Mouse (Mus musculus) left cerebral cortex, adult 9 months (tissue): ENCODE measurements around the gene Cdh22.

Experiments
- DNase-seq, 2 experiments: peaks; one replicate each; pipeline ENCODE4 v3.0.0; 2022; ENCODE audit warnings: low spot score in 2 of 2

Cdh22 gene

GRCm38 (mm10) chr2:165207689-165208088 is 27.0 kb downstream of the Cdh22 start:
- peak; percentile 45 to 65 for DNase-seq

- no peak for DNase-seq
Observed at GRCm38 (mm10) chr2:165207086-165207485, 27.6 kb downstream of the Cdh22 start.

GRCm38 (mm10) chr2:165205486-165205885 is 29.2 kb downstream of the Cdh22 start:
- no peak for DNase-seq

GRCm38 (mm10) chr2:165204931-165205330 is 29.7 kb downstream of the Cdh22 start:
- no peak for DNase-seq

GRCm38 (mm10) chr2:165201761-165202751 is 32.6 kb downstream of the Cdh22 start:
- peak; percentile 28 to 75 for DNase-seq

- no peak for DNase-seq
Observed at GRCm38 (mm10) chr2:165197546-165197945, 37.1 kb downstream of the Cdh22 start.

GRCm38 (mm10) chr2:165195411-165196182 is 39.1 kb downstream of the Cdh22 start:
- no peak for DNase-seq

GRCm38 (mm10) chr2:165191483-165191882 is 43.2 kb downstream of the Cdh22 start:
- DNase-seq, result no peak

- DNase-seq, result no peak
Observed at GRCm38 (mm10) chr2:165189546-165189945, 45.1 kb downstream of the Cdh22 start.

GRCm38 (mm10) chr2:165187648-165188380 is 46.8 kb downstream of the Cdh22 start:
- DNase-seq, result no peak

- no peak for DNase-seq
Observed at GRCm38 (mm10) chr2:165184015-165184633, 50.5 kb downstream of the Cdh22 start.

- DNase-seq, result no peak
Observed at GRCm38 (mm10) chr2:165182085-165182976, 52.3 kb downstream of the Cdh22 start.

GRCm38 (mm10) chr2:165179231-165179630 is 55.4 kb downstream of the Cdh22 start:
- no peak for DNase-seq

GRCm38 (mm10) chr2:165176965-165177364 is 57.7 kb downstream of the Cdh22 start:
- no peak for DNase-seq

GRCm38 (mm10) chr2:165166664-165167435 is 67.8 kb downstream of the Cdh22 start:
- peak; percentile 26 to 67 for DNase-seq

- no peak for DNase-seq
Observed at GRCm38 (mm10) chr2:165162221-165162620, 72.4 kb downstream of the Cdh22 start.

GRCm38 (mm10) chr2:165160466-165160865 is 74.2 kb downstream of the Cdh22 start:
- DNase-seq, result no peak

- no peak for DNase-seq
Observed at GRCm38 (mm10) chr2:165159055-165159688, 75.5 kb downstream of the Cdh22 start.

GRCm38 (mm10) chr2:165158317-165158716 is 76.3 kb downstream of the Cdh22 start:
- no peak for DNase-seq
